Mouse (Mus musculus): Measurements from ENCODE around the gene Cfd. TPM values are rescaled to one million over a fixed set of nuclear protein-coding genes. Genes with fewer than 3 reads are reported as not detected.
A peak's percentile ranks its signal among the peaks of the same experiment; 100 is the strongest.
"Not testable (repeated sequence)": the region's sequence is repeated elsewhere in the genome, so short reads cannot be mapped to it uniquely, and the experiment has no call there.

Gene Cfd
- polyA plus RNA-seq, 1 experiment: 48.6 TPM

- Histone ChIP-seq H3K27ac (ENCODE audit: insufficient read depth, low read depth, low read length) (no peak within 1 kb of the TSS), H3K36me3 (ENCODE audit: control insufficient read depth, insufficient read depth, low read length) (no peaks in the 10 kb centered on the region), H3K4me3 (ENCODE audit: low read depth, low read length) (no peak within 1 kb of the TSS), H3K27me3 (ENCODE audit: control insufficient read depth, insufficient read depth, low read length) (0 out of 2 replicates have a peak, but pooled peaks cover 3% of the 10 kb centered on the region), H3K4me1 (ENCODE audit: control insufficient read depth, insufficient read depth, insufficient read length, low read length) (peaks cover 8% of the 10 kb centered on the region)
- no peak for TF ChIP-seq POLR2A (IDR thresholded peaks at IDR 0.05; ENCODE audit: low read depth, low read length)
- TF ChIP-seq CTCF (IDR thresholded peaks at IDR 0.05; ENCODE audit: extremely low read depth, insufficient read length, insufficient replicate concordance, low read depth, low read length): no peak
- WGBS: 71% methylated on average over 6 of the region's 6 CpGs
Observed at GRCm38 (mm10) chr10:79886054-79886453, 4.6 kb upstream of the Cfd start, which contains the start of gene Elane. Elane (plus strand) TSS chr10:79886247.

DNA sequence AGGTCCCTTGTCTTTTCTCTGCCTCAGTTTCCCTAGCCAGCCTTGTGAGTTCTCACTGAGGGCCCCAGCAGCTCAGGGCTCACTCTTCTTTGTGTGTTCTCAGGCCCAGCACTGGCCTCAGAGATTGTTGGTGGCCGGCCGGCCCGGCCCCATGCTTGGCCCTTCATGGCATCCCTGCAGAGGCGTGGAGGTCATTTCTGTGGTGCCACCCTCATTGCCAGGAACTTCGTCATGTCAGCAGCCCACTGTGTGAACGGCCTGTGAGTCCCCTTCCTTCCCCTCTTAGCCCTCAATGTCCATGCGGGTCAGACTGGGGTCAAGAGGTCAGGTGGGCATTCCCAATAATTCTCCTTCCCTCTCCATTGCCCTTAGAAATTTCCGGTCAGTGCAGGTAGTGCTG, 4.0 kb upstream of the Cfd start:
- Histone ChIP-seq H3K4me3 (ENCODE audit: low read depth, low read length) (no peak overlapping the region), H3K27me3 (ENCODE audit: control insufficient read depth, insufficient read depth, low read length) (0 out of 2 replicates have a peak, but pooled peaks cover 3% of the 10 kb centered on the region), H3K27ac (ENCODE audit: insufficient read depth, low read depth, low read length) (no peak overlapping the region), H3K36me3 (ENCODE audit: control insufficient read depth, insufficient read depth, low read length) (no peaks in the 10 kb centered on the region), H3K4me1 (ENCODE audit: control insufficient read depth, insufficient read depth, insufficient read length, low read length) (peaks cover 8% of the 10 kb centered on the region)
- WGBS: 84% methylated on average over 8 of the region's 8 CpGs
- TF ChIP-seq POLR2A (IDR thresholded peaks at IDR 0.05; ENCODE audit: low read depth, low read length) (no peak), CTCF (IDR thresholded peaks at IDR 0.05; ENCODE audit: extremely low read depth, insufficient read length, insufficient replicate concordance, low read depth, low read length) (no peak)

- H3K4me3 ChIP-seq (ENCODE audit: low read depth, low read length): no peak overlapping the region
- H3K36me3 ChIP-seq (ENCODE audit: control insufficient read depth, insufficient read depth, low read length): no peaks in the 10 kb centered on the region
- WGBS: 15% methylated on average over 2 of the region's 2 CpGs
Observed at GRCm38 (mm10) chr10:79889386-79889785, 1.3 kb upstream of the Cfd start.

GRCm38 (mm10) chr10:79892451-79893118, 1.9 kb downstream of the Cfd start:
- peaks cover 11% of the 10 kb centered on the region; the same call in 1 of the 2 replicates for H3K36me3 ChIP-seq (ENCODE audit: control insufficient read depth, insufficient read depth, low read length)
- not testable (repeated sequence) for H3K27me3 ChIP-seq (ENCODE audit: control insufficient read depth, insufficient read depth, low read length); H3K4me1 ChIP-seq (ENCODE audit: control insufficient read depth, insufficient read depth, insufficient read length, low read length); H3K4me3 ChIP-seq (ENCODE audit: low read depth, low read length); H3K27ac ChIP-seq (ENCODE audit: insufficient read depth, low read depth, low read length)
- TF ChIP-seq CTCF (IDR thresholded peaks at IDR 0.05; ENCODE audit: extremely low read depth, insufficient read length, insufficient replicate concordance, low read depth, low read length): peak; percentile 77
- 38% methylated on average over 22 of the region's 22 CpGs for WGBS

More at GRCm38 (mm10) chr10:79889386-79889785, 1.3 kb upstream of the Cfd start:
- TF ChIP-seq CTCF (IDR thresholded peaks at IDR 0.05; ENCODE audit: extremely low read depth, insufficient read length, insufficient replicate concordance, low read depth, low read length) (no peak), POLR2A (IDR thresholded peaks at IDR 0.05; ENCODE audit: low read depth, low read length) (no peak)
- Histone ChIP-seq H3K27ac (ENCODE audit: insufficient read depth, low read depth, low read length) (no peak overlapping the region), H3K27me3 (ENCODE audit: control insufficient read depth, insufficient read depth, low read length) (no peaks in the 10 kb centered on the region), H3K4me1 (ENCODE audit: control insufficient read depth, insufficient read depth, insufficient read length, low read length) (no peaks in the 10 kb centered on the region)

GRCm38 (mm10) chr10:79896306-79896705, 5.7 kb downstream of the Cfd start:
- WGBS: 89% methylated on average over 16 of the region's 16 CpGs
- no peak overlapping the region for H3K27ac ChIP-seq (ENCODE audit: insufficient read depth, low read depth, low read length)
- no peak for TF ChIP-seq CTCF (IDR thresholded peaks at IDR 0.05; ENCODE audit: extremely low read depth, insufficient read length, insufficient replicate concordance, low read depth, low read length)

GRCm38 (mm10) chr10:79896814-79897213, 6.2 kb downstream of the Cfd start:
- TF ChIP-seq POLR2A (IDR thresholded peaks at IDR 0.05; ENCODE audit: low read depth, low read length): no peak
- TF ChIP-seq CTCF (IDR thresholded peaks at IDR 0.05; ENCODE audit: extremely low read depth, insufficient read length, insufficient replicate concordance, low read depth, low read length): no peak
- WGBS: 83% methylated on average over 13 of the region's 13 CpGs
- Histone ChIP-seq H3K4me1 (ENCODE audit: control insufficient read depth, insufficient read depth, insufficient read length, low read length) (peaks cover 9% of the 10 kb centered on the region), H3K27ac (ENCODE audit: insufficient read depth, low read depth, low read length) (no peak overlapping the region), H3K27me3 (ENCODE audit: control insufficient read depth, insufficient read depth, low read length) (no peaks in the 10 kb centered on the region), H3K36me3 (ENCODE audit: control insufficient read depth, insufficient read depth, low read length) (peaks cover 12% of the 10 kb centered on the region; the same call in 1 of the 2 replicates), H3K4me3 (ENCODE audit: low read depth, low read length) (no peak overlapping the region)

More at GRCm38 (mm10) chr10:79896306-79896705, 5.7 kb downstream of the Cfd start:
- Histone ChIP-seq H3K4me3 (ENCODE audit: low read depth, low read length) (no peak overlapping the region), H3K27me3 (ENCODE audit: control insufficient read depth, insufficient read depth, low read length) (no peaks in the 10 kb centered on the region), H3K36me3 (ENCODE audit: control insufficient read depth, insufficient read depth, low read length) (peaks cover 12% of the 10 kb centered on the region; the same call in 1 of the 2 replicates), H3K4me1 (ENCODE audit: control insufficient read depth, insufficient read depth, insufficient read length, low read length) (peaks cover 9% of the 10 kb centered on the region)

- peaks cover 15% of the 10 kb centered on the region; the same call in 1 of the 2 replicates for H3K36me3 ChIP-seq (ENCODE audit: control insufficient read depth, insufficient read depth, low read length)
- no peaks in the 10 kb centered on the region for H3K27me3 ChIP-seq (ENCODE audit: control insufficient read depth, insufficient read depth, low read length)
- WGBS: 52% methylated on average over 20 of the region's 20 CpGs
- H3K4me3 ChIP-seq (ENCODE audit: low read depth, low read length): no peak overlapping the region
- H3K4me1 ChIP-seq (ENCODE audit: control insufficient read depth, insufficient read depth, insufficient read length, low read length): peaks cover 9% of the 10 kb centered on the region
- TF ChIP-seq POLR2A (IDR thresholded peaks at IDR 0.05; ENCODE audit: low read depth, low read length) (no peak), CTCF (IDR thresholded peaks at IDR 0.05; ENCODE audit: extremely low read depth, insufficient read length, insufficient replicate concordance, low read depth, low read length) (no peak)
- no peak overlapping the region for H3K27ac ChIP-seq (ENCODE audit: insufficient read depth, low read depth, low read length)
Observed at GRCm38 (mm10) chr10:79897316-79898245, 6.9 kb downstream of the Cfd start.

Measured in small intestine, adult 2 months (tissue).